Mouse (Mus musculus) thymus, postnatal 36 days (tissue): ENCODE data around the gene Gprc5c.
"Not testable (repeated sequence)": the region's sequence is repeated elsewhere in the genome, so short reads cannot be mapped to it uniquely, and the experiment has no call there.

Source experiments
- DNase-seq, 2 experiments: peaks; one replicate each; pipeline ENCODE4 v3.0.0; 2022; ENCODE audit warnings: mixed read lengths in 2 of 2

The Gprc5c gene

DNA sequence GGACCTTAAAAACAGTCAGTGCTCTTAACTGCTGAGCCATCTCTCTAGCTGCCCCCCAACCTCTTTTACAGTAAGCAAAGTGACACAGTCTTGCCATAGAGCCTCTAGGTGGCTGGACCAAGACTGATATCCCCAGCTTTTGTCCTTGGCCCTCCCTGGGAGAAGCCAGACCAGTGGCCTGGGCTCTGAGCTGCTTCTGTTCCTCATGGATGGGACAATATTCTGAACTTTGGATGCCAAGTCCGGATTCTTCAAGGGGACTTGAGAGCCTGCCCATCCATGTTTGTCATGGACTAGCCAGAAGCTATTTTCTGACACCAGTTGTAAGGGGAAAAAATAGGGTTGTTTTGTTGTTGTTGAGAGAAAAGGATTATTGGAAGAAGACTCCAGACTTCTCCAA, 18.8 kb downstream of the Gprc5c start:
- DNase-seq, result no peak

- DNase-seq, result no peak
These were observed 20.6 kb downstream of the Gprc5c start for GRCm38 (mm10) chr11:114871540-114871939.

GRCm38 (mm10) chr11:114873022-114873817, 22.3 kb downstream of the Gprc5c start:
- DNase-seq, result peak; percentile 70 to 81

GRCm38 (mm10) chr11:114874226-114875145, 23.5 kb downstream of the Gprc5c start:
- DNase-seq, result no peak

- DNase-seq, result no peak
These were observed 24.4 kb downstream of the Gprc5c start for GRCm38 (mm10) chr11:114875301-114875801.

DNA sequence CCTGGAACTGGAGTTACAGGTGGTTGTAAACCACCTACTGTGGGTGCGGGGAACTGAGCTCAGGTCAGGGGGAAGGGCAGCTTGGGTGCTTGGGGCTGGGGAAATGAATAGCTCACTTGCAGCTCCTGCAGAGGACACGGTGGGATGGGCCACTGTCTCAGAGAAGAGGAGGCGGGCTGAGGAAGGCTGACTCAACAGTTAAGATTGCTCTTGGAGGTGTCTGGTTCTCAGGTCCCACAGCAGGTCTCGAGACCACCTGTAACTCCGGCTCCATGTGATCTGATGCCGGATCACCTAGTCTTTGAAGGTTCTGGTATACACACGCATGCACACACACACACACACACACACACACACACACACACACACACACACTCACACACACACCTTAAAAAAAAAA, 25.2 kb downstream of the Gprc5c start:
- peak; percentile 23 to 32 for DNase-seq

DNA sequence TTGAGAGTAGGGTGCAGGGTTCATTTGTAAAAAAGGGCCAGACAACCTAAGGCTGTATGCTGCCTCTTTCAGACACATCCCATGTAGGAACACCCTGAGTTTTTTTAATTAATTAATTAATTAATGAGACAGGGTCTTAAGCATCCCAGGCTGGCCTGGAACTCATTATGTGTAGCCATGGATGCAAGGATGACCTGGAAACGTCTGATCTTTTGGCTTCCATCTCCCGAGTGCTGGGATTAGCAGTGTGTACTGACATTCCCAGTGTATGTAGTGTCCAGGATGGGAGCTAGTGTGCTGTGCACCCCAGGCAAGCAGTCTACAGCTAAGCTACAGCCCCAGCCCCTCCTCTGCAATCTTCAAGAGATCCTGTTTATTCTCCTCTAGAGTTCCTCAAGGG, 25.7 kb downstream of the Gprc5c start:
- DNase-seq, result no peak

DNA sequence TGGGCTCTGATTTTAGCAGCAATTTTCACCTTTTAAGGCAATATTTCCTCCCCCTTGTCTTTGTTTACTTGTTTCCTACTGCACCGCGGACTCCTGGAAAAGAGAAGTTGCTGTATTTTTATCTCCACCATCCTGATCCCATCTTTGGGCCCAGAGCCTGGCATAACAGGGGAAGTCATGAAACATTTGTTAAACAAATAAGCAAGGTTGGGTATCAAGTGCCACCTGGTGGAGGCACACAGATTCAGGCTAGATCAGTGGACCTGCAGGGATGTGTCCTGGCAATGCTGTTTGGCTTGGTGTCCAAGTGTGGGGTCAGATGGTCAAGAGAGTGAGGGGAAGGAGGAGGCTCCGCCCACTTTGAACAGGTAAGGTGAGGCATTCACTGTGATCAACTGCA, 26.2 kb downstream of the Gprc5c start:
- peak; percentile 22 to 33 for DNase-seq

GRCm38 (mm10) chr11:114879666-114880065, 28.7 kb downstream of the Gprc5c start:
- DNase-seq, result no peak

- no peak for DNase-seq
These were observed 29.2 kb downstream of the Gprc5c start for GRCm38 (mm10) chr11:114880185-114880584.

DNA sequence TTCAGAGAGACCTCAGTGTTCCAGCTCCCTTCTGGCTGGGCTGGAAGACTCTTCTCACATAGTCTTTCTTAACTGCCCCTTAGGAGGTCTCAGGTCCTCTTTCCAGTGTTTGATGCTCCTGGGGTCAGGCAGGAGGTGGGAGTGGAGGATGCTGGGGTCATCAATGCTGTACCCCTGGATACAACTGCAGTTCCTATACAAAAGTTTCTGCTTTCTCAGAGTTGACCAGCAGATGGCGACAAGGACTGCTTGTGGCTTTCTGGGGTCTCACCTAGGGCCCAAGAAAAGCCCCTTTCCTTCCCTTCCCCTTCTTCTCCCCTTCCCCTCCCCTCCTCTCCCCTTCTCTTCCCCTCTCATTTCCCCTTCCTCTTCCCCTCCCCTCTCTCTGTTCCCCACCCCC, 29.6 kb downstream of the Gprc5c start:
- DNase-seq, result peak in 1 of 2 experiments; percentile 41

GRCm38 (mm10) chr11:114883251-114883789, 32.4 kb downstream of the Gprc5c start:
- no peak for DNase-seq

DNA sequence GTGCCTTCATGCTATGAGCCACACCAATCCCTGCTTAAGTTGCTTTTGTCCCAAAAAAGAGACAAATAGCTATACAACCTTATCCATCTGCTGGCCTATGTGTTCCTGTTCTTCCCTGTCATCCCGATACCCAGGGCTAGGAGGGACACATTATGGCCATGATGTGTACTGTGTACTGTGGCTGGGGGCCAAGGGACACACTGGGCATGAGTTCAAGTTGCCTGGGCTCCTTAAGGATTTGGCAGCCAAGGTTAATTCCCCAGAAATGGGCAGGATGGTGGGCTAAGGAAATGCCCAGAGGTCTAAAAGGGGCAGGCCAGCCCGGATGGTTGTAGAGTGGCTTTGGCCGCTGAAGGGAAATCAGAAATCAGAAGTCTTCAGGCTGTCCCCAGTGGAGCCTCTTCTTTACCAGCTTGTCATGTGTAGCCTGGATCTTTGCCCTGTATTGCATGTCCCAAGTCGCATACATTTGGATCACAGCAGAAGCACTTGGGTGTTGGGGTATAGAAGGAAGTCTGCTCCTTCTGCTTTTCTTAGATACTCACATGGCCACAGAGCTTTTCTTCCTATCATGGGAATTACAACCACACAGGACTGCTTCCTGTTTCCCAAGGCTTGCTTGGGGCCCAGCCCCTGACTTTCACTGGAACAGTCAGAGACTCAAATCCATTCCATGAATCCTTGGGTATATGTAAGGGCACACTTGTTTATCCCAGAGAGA, 33.6 kb downstream of the Gprc5c start:
- no peak for DNase-seq

- DNase-seq, result no peak
These were observed 39.1 kb downstream of the Gprc5c start, which contains the start of gene Cd300a for GRCm38 (mm10) chr11:114889991-114890518. TSS of gene Cd300a (plus strand) at chr11:114890041.

DNA sequence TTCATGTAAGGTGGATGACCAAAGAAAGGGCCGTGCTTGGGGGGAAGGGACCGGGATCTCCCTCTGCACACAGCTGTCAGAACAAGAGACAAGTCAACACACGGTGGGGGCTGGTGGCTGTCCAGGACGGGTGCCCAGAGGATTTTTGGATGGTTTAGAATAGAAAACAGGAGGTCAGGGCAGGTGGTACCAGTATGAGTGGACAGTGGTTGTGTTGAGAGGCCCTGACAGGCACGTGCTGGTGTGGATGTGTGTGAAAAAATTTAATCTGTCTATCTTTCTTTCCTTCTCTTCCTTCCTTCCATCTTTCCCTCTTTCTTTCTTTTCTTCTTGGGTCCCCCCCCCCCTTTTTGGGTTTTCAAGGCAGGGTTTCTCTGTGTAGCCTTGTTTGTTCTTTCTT, 39.6 kb downstream of the Gprc5c start:
- no peak for DNase-seq

GRCm38 (mm10) chr11:114896085-114896484, 45.1 kb downstream of the Gprc5c start:
- no peak for DNase-seq

GRCm38 (mm10) chr11:114898026-114898425, 47.1 kb downstream of the Gprc5c start:
- no peak for DNase-seq

DNA sequence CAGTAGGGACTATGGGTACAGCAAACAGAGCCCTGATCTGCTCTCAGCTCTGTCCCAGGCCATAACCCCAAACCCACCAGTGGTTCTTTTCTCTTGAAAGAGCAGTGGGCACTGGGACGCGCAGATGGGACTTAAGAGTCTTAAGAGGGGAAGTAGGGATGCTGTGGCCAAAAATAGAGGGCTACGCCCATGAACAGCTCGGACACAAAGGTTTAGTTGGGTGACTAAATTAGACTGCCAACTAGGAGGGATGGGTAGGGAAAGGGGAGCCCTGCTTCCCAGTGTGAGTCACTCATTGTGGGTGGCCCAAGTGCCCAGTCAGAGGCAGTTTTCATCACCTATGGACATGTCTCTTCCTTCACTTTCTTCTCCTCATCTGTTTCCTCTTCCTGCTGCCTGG, 52.3 kb downstream of the Gprc5c start:
- no peak for DNase-seq

DNA sequence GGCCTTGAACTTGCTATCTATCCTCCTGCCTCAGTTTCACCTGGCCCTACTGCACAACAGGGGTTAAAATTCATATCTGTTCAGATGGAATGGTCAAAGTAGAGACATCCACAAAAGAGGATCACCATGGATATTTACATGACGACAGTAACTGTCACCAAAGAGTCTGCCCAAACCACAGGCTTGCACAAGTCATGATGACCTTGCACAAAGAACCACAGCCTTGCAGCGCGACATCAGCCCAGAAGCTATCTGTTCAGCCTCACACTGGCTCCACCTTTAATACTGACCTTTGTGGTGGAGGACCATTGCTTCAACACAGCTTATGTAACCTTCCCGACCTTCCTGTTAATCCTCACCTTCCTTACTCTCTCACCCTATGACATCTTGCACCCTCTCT, 56.6 kb downstream of the Gprc5c start:
- no peak for DNase-seq

- no peak for DNase-seq
These were observed 57.1 kb downstream of the Gprc5c start for GRCm38 (mm10) chr11:114908086-114908485.

DNA sequence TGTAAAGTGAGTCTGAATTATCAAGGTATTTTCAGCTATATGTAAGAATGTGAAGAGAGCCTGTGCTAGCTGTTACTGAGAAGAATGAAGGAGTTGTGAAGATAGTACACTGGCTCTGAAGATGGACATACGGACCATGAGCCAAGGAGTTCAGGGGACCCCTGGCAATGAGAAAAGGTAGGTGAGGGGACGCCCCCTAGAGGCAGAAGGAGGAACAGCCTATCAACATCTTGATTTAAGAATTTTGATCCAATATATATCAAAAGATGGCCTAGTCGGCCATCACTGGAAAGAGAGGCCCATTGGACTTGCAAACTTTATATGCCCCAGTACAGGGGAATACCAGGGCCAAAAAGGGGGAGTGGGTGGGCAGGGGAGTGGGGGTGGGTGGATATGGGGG, 58.6 kb downstream of the Gprc5c start:
- not testable (repeated sequence) for DNase-seq

GRCm38 (mm10) chr11:114912847-114913246, 61.9 kb downstream of the Gprc5c start:
- DNase-seq, result peak; percentile 25 to 33
